Mouse (Mus musculus) myocyte (in vitro differentiated cells): ENCODE measurements around the gene Gm26920. TPM values are rescaled to one million over a fixed set of nuclear protein-coding genes. Genes with fewer than 3 reads are reported as not detected.

Experiments
- H3K27me3 ChIP-seq: one replicate; pipeline ENCODE4 v1.6.1; 2011; ENCODE audit not compliant: control insufficient read depth, insufficient read depth, insufficient read length
- H3K36me3 ChIP-seq: one replicate; pipeline ENCODE4 v1.6.1; 2011; ENCODE audit not compliant: control insufficient read depth, insufficient read depth
- H3K4me2 ChIP-seq: one replicate; pipeline ENCODE4 v1.6.1; 2011; ENCODE audit warnings: low read depth, control low read depth
- H3K4me3 ChIP-seq: one replicate; pipeline ENCODE4 v1.5.1; 2011; ENCODE audit warnings: mild to moderate bottlenecking, control low read depth, moderate library complexity
- H3K79me2 ChIP-seq: one replicate; pipeline ENCODE4 v1.6.1; 2011; ENCODE audit not compliant: control insufficient read depth, insufficient read depth
- H3ac ChIP-seq: one replicate; pipeline ENCODE4 v1.6.1; 2011; ENCODE audit not compliant: control insufficient read depth, insufficient read length
- CEBPB ChIP-seq: IDR thresholded peaks from 2 replicates; pipeline ENCODE4 v1.6.1; 2011; ENCODE audit warnings: mild to moderate bottlenecking, moderate library complexity; ENCODE audit not compliant: poor library complexity, insufficient read depth, severe bottlenecking
- E2F4 ChIP-seq: IDR thresholded peaks from one replicate; pipeline ENCODE4 v1.6.1; 2011; ENCODE audit warnings: mild to moderate bottlenecking, control low read depth, moderate library complexity; ENCODE audit not compliant: insufficient read depth
- MAX ChIP-seq: IDR thresholded peaks from one replicate; pipeline ENCODE4 v1.6.1; 2011; ENCODE audit warnings: low read depth, mild to moderate bottlenecking, control low read depth
- MYOD1 ChIP-seq, 3 experiments: IDR thresholded peaks; one replicate each; pipeline ENCODE4 v1.6.1; 2011; ENCODE audit warnings: control low read depth in 2 of 3, low read depth in 2 of 3, mild to moderate bottlenecking in 2 of 3, moderate library complexity in 1 of 3; ENCODE audit not compliant: insufficient read length in 2 of 3, control insufficient read depth in 1 of 3
- MYOG ChIP-seq, 3 experiments: IDR thresholded peaks; one replicate each; pipeline ENCODE4 v1.6.1; 2011; ENCODE audit warnings: control low read depth in 2 of 3, low read depth in 2 of 3, mild to moderate bottlenecking in 2 of 3; ENCODE audit not compliant: insufficient read length in 2 of 3, control insufficient read depth in 1 of 3, insufficient read depth in 1 of 3
- POLR2A ChIP-seq: IDR thresholded peaks from one replicate; pipeline ENCODE4 v1.6.1; 2011; ENCODE audit warnings: low read depth, mild to moderate bottlenecking, control low read depth, moderate library complexity; ENCODE audit not compliant: insufficient read length
- POLR2AphosphoS2 ChIP-seq: IDR thresholded peaks from one replicate; pipeline ENCODE4 v1.6.1; 2011; ENCODE audit warnings: low read depth, control low read depth; ENCODE audit not compliant: insufficient read length
- REST ChIP-seq: IDR thresholded peaks from one replicate; pipeline ENCODE4 v1.6.1; 2011; ENCODE audit warnings: mild to moderate bottlenecking, control low read depth, moderate library complexity; ENCODE audit not compliant: insufficient read depth, insufficient read length
- SRF ChIP-seq: IDR thresholded peaks from one replicate; pipeline ENCODE4 v1.6.1; 2011; ENCODE audit warnings: low read depth; ENCODE audit not compliant: control insufficient read depth, insufficient read length
- TCF12 ChIP-seq: IDR thresholded peaks from one replicate; pipeline ENCODE4 v1.6.1; 2011; ENCODE audit warnings: mild to moderate bottlenecking, control low read depth; ENCODE audit not compliant: poor library complexity, insufficient read depth, severe bottlenecking
- TCF3 ChIP-seq: IDR thresholded peaks from one replicate; pipeline ENCODE4 v1.6.1; 2011; ENCODE audit warnings: low read depth, control low read depth; ENCODE audit not compliant: insufficient read length
- USF1 ChIP-seq: IDR thresholded peaks from one replicate; pipeline ENCODE4 v1.6.1; 2011; ENCODE audit warnings: low read depth, mild to moderate bottlenecking, control low read depth, moderate library complexity
- polyA plus RNA-seq: library from polyadenylated mRNA; unstranded; fragments of >200 nt; fragmentation: generic; extraction: Trizol; gene quantifications from one replicate; pipeline ENCODE4 v1.2.1, GENCODE M21; 2012; ENCODE audit warnings: missing spikeins

Gm26920 gene
- 0.32 TPM for polyA plus RNA-seq

DNA sequence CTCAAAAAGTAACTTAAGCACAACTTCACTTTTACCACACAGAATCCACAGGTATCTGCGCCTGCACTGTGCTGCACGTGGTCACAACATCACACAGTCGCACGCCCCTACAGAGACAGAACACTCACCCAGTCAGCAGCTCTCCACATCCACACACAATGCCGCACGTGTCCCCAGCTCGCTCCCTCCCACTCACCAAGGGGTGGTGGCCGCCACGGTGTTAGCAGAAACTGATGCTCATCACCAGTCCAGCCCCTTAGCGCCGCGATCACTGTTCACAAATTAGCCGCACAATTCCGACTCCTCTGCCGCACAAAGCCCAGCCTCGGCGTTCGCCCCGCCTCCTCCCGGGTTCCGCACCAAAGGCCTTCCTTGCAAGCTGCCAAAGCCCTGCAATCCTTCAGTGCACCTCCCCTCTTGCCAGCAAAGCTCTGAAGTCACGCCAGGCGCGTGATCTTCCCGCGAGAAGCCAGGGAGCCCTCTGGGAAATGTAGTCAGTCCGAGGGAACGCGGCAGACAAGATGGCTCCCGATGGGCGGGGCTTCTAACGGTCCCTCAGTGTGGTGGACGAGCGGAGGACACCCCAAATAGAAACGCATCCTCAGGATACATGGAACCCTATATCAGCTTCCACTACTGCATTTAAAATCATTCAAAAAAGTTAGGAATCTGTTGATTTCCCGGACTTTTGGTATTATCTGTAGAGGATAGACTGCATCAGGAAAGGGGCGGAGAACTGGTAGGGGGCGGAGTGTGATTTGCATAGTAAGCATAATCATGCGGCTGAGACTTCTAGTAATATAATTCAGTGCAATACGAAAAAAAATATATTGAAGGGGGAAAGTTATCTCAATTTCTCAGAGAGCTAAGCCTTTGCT, at the start of gene Gm26920, which contains the start of gene Zfp566:
Gm26920 (minus strand) TSS at position 319 of the 878 bp plus-strand sequence.
Zfp566 (minus strand) TSS at position 436 of the 878 bp plus-strand sequence.
- TF ChIP-seq USF1 (peak; percentile 71), E2F4 (no peak), MYOG (IDR thresholded peaks at IDR 0.05; ENCODE audit: control insufficient read depth in 1 of 3, insufficient read depth in 1 of 3, insufficient read length in 2 of 3, low read depth in 2 of 3) (peak in 1 of 3 experiments; percentile 27), REST (no peak), TCF12 (no peak), POLR2AphosphoS2 (peak; percentile 69), CEBPB (no peak), MAX (peak; percentile 72), POLR2A (peak; percentile 77)
- H3K36me3 ChIP-seq: no peaks in the 10 kb centered on the region
- peak within 1 kb of the TSS; percentile 72 for H3K4me3 ChIP-seq
- peak within 1 kb of the TSS; percentile 35 for H3ac ChIP-seq
- no peaks in the 10 kb centered on the region for H3K27me3 ChIP-seq
- H3K79me2 ChIP-seq: peaks cover 14% of the 10 kb centered on the region
- H3K4me2 ChIP-seq: peak within 1 kb of the TSS; percentile 80

DNA sequence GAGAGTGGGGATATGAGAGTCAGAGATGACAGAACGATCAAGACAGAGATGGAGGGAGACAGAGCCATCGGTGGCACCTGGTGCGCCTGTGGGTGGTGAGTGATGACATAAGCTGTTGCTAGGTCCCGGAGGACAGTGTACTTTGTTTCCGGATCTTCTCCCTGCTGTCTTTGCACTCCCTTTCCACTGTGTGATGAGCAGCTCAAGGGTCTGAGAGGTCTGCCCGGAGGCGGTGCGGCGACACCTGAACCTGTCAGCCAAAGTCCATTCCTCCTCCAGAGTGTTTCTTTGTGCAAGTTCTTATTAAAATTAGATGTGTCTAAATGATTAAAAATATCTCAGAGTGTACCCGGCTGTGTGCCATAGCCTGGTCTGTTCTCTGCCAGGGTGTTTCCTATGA, 46.6 kb upstream of the Gm26920 start:
- no peak overlapping the region for H3K4me3 ChIP-seq
- H3K79me2 ChIP-seq: no peaks in the 10 kb centered on the region
- H3K36me3 ChIP-seq: peaks cover 33% of the 10 kb centered on the region
- TF ChIP-seq POLR2AphosphoS2 (no peak), SRF (no peak), MYOG (IDR thresholded peaks at IDR 0.05; ENCODE audit: control insufficient read depth in 1 of 3, insufficient read depth in 1 of 3, insufficient read length in 2 of 3, low read depth in 2 of 3) (no peak), CEBPB (no peak), E2F4 (no peak), MAX (no peak), MYOD1 (IDR thresholded peaks at IDR 0.05; ENCODE audit: control insufficient read depth in 1 of 3, insufficient read length in 2 of 3, low read depth in 2 of 3) (no peak), TCF12 (no peak), REST (no peak), POLR2A (no peak), TCF3 (no peak), USF1 (no peak)
- H3K4me2 ChIP-seq: no peak overlapping the region
- H3K27me3 ChIP-seq: no peaks in the 10 kb centered on the region
- H3ac ChIP-seq: no peak overlapping the region

DNA sequence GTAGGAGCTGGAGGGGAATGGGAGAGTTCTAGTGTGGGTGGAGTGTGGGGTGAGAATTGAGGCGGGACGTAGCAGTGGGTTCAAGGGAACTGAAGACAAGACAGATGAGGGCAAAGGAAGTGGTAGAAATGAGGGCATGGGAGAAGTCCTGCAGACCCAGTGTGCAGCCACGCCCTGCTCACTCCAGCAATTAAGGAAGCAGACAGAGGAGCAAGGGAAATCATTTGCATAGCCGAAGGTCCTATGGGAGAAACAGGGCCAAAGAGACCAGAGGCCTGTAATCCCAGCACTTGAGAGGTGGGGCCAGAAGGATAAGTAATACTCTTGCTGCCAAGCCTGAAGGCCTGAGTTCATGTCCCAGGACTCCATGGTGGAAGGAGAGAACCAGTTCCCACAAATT, 42.2 kb upstream of the Gm26920 start:
- Histone ChIP-seq H3K4me2 (no peak overlapping the region), H3ac (no peak overlapping the region), H3K4me3 (no peak overlapping the region), H3K36me3 (peaks cover 51% of the 10 kb centered on the region), H3K27me3 (no peaks in the 10 kb centered on the region), H3K79me2 (no peaks in the 10 kb centered on the region)
- TF ChIP-seq SRF (no peak), USF1 (no peak), POLR2AphosphoS2 (no peak), E2F4 (no peak), TCF12 (no peak), REST (no peak), MYOG (IDR thresholded peaks at IDR 0.05; ENCODE audit: control insufficient read depth in 1 of 3, insufficient read depth in 1 of 3, insufficient read length in 2 of 3, low read depth in 2 of 3) (no peak), MAX (no peak), CEBPB (no peak), TCF3 (no peak), POLR2A (no peak), MYOD1 (IDR thresholded peaks at IDR 0.05; ENCODE audit: control insufficient read depth in 1 of 3, insufficient read length in 2 of 3, low read depth in 2 of 3) (no peak)

DNA sequence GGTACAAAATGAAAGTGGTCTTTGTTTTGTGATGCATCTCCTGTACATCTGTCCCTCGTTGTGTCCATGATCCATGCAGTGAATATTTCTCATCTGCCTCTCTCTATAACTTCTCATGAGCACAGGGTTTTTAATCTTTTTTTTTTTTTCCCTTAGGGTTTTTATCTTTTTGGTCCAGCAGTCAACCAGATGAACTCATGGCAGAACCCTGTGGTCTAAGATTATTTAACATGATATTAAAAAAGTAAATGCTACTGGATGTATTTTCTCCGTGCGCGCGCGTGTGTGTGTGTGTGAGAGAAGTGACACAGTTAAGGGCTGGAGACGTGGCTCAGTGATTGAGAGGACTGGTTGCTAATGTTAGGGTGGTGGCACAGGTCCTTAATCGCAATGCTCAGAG, 39.7 kb upstream of the Gm26920 start:
- Histone ChIP-seq H3K79me2 (peaks cover 5% of the 10 kb centered on the region), H3K4me3 (no peak overlapping the region), H3K4me2 (no peak overlapping the region), H3K36me3 (peaks cover 36% of the 10 kb centered on the region), H3ac (no peak overlapping the region), H3K27me3 (no peaks in the 10 kb centered on the region)
- TF ChIP-seq SRF (no peak), TCF12 (no peak), E2F4 (no peak), MAX (no peak), REST (no peak), MYOD1 (IDR thresholded peaks at IDR 0.05; ENCODE audit: control insufficient read depth in 1 of 3, insufficient read length in 2 of 3, low read depth in 2 of 3) (no peak), CEBPB (no peak), POLR2A (no peak), USF1 (no peak), MYOG (IDR thresholded peaks at IDR 0.05; ENCODE audit: control insufficient read depth in 1 of 3, insufficient read depth in 1 of 3, insufficient read length in 2 of 3, low read depth in 2 of 3) (no peak), TCF3 (no peak), POLR2AphosphoS2 (no peak)
